Mouse (Mus musculus) 416B (cell line): Measurements from ENCODE around the gene Lrrc15.

Source experiments
- DNase-seq: peaks from one replicate; pipeline ENCODE4 v3.0.0; 2011; ENCODE audit warnings: low read depth

Lrrc15 gene

DNA sequence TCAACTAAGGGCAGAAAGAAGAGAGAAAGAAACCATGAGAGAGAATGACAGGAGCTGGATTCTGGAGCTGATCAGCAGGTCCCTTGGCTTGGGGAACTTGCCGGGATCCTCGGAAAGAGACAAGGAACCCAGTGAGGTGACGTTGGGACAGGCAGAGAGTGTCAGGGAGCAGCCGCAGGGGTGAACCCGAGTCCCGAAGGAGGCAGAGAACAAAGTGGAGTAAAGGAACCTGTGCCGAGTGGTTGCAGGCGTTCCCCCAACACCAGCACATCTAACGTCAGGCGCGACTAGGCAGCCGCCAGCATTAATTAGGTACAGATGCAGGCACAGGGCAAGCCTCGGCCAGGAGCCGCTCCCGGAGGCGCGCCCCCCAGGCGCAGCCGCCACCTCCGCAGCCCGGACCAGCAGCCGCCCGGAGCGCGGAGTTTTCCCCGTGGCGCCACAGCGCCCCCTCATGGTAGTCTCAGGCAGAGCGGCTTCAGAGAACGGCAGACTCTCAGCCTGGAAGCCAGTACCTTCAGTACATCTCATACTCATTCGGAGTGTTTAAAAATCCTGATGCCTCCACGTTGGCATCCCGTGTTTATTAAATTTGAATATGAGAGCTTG, 46.9 kb downstream of the Lrrc15 start:
- DNase-seq = peak; percentile 64

DNA sequence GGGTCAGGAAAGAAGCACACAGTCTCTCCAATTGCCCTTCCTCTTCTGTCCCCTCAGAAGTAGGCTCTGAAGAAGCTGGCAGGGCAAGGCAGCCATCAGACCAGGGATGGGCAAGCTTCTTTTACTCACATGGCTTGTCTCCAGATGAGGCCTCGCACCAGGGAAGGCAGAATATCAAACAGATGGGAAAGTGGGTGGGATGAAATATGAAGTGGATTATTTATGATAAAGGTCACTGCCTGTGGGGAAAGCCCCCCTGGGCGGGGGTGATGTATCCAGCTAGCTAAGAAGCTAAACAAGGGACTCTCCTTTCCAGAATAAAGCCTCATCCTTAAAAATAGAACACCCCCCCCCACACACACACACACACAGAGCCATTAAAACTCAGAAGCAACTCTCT, 47.5 kb downstream of the Lrrc15 start:
- DNase-seq = no peak

DNA sequence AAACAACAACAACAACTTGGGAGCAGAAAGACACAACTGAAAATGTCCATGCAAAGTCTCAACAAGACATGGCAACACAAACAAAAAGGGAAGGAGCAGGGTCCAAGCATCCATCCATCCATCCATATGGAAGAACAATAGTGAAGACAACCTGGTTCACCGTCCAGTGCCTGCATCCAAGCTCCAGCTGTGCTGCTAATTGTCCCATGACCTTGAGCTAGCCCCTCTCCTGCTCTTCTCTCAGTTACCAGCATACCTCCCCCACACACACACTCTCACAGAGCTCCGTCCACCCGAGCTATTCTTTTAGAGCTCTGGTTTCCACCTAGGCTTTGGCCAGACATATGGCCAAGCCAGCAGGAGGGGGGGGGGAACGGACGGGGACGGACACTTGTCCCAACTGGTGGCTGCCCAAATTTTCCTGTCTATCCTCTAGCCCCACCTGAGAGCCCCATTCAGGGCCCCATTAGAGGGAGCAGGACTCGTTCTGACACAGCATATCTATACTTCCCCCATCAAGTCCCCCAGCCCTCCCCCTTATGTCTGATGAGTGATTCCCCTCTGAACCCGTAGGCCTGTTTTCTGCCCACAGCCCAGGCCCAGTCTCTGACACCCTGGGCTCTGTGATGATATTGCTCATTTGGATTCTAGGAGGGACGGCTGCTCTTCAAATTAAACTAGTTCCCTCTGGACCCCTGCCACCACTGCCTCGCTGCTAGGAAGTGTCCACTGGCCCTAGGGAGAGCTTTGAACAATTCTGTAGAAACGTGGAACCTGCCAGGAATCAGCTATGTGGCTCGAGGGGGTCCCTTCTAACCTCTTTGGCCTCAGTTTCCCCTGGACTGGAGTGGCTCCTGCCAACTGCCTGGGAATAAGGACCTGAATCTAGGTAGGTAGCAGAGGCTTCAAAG, 48.2 kb downstream of the Lrrc15 start:
- no peak for DNase-seq

DNA sequence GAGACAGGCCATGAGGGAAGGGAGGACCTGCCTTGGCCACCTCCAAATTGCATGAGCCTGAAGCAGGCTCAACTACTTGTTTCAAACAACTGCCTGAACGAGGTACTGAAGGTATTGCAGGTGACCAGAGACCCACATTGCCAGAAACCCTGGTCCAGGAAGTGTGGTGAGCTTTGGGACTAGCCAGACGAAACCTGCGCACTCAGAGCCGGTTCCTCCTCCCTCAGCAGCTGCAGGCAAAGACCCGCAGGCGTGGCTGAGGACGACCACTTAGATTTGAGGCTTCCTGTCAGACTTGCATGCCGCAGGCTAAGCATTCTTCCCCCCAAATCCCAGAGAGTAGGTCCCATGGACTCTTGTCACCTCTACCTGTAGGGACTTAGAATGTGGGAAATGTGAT, 49.0 kb downstream of the Lrrc15 start:
- DNase-seq = peak; percentile 24

DNA sequence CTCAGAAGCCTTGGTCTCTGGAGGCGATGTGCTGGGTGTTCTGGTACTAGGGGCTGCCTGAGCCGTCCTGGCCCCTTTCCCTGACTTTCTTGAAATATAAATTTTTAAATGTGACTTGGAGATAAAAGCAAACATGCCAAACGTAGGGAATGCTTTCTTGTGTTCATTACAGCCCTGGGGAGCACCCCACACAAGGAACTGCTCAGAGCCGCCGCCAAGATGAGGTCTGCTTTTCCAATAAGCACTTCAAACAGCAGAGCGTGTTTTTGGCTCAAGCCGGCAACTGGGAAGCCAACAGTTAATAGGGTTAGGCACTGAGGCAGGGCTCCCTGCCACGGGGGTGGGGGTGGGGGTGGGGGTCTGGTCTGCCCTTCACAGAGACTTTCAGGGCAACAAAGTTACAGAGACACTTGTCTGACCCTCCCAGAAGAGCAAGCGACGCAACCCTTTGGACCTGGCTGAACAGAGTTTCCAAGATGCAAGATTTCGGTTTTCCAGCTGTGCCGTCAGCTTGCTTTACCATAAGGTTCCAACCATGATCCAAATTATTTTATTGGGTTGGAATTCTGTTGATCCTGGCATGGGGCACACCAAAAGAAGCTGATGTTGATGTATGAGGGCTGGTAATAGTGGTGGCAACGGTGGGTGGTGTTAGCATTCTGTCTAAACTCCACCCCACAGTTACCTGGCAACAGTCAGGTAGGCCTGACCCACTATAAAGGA, 51.0 kb downstream of the Lrrc15 start:
- no peak for DNase-seq

DNA sequence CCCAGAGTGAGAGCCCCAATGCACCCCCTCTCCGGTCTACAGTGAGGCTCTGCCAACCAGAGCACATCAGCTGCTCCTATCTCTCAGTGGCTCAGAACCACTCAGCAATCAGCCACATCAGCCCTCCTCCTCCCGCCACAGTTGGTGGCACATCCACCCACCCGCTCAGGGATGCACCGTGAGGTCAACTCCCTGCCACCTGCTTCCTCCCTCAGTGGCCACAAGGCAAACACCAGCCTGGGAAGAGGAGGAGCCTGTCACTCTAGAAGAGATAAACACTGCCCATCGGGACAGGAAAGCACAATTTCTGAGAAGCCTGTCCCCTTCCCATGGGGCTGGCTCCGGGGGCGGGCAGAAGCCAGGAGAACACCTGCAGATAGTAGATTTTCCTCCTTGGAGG, 55.7 kb downstream of the Lrrc15 start:
- peak; percentile 96 for DNase-seq

DNA sequence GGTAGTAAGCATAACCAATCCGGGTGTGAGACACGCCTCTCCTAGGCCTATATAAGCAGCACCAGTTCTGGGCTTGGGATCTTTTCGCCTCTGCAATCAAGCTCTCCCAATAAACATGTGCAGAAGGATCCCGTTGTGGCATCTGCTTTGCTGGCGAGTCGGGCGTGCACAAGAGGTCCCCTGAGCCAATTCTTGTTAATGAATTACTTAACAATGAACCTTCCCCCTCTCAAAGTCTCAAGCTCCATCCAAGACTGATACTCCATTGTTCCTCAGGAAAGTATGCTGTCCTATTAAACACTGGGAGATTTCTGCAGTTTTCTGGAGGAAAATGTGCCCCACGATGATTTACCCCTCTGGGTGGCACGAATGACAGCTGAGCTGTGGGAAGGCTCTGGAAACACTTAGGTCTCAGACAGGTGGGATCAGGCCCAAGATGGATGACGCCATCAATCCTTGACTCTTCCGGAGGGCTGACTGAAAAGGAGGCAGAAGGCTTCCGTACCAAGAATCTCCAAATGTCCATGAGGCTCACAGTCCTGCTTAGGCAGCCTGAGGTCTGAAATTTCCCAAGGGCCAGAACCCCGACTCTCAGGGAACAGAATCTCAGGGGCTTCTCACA, 61.8 kb downstream of the Lrrc15 start:
- DNase-seq = no peak
